Mouse (Mus musculus) layer of hippocampus, adult 9-11 months (tissue): ENCODE results near the gene Pacrg.

Experiments used
- DNase-seq: peaks from one replicate; pipeline ENCODE4 v3.0.0; 2022

The Pacrg gene

GRCm38 (mm10) chr17:10488873-10489272 lies 351.2 kb downstream of the Pacrg start:
- DNase-seq, result no peak

- peak; percentile 89 for DNase-seq
Observed at GRCm38 (mm10) chr17:10483945-10484546, 356.1 kb downstream of the Pacrg start.

GRCm38 (mm10) chr17:10481081-10481480 lies 359.0 kb downstream of the Pacrg start:
- no peak for DNase-seq

DNA sequence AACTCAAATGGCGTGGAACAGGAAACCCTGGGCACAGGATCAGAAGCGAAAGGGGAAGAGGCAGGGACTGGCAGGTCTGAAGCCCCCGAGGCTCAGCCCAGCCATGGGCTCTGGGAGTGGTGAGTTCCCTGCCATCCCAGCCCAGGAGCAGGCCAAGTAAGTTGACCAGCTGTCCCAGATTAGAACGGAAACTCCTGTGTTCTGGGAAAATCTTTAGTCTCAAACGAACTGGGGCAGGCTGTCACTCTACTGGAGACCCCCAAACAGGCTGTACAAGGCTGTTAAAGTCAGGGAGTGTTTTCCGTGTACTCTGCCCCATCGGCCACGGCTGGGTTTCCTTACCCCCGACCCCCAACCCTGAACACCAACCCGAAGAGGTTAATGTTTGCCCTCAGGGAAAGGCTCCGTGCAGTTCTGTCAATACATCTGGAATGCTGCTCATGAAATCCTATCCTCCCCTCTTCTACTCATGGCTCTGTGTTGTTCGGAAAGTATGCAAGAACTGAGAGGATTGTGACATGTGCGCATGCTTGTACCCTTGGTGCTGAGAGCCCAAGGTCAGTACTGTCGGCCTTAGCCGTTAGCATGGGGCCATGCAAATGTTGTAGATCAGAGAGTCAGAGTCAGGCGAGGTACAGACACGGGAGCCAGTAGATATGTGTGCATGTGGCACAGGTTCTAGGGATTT lies 360.9 kb downstream of the Pacrg start:
- no peak for DNase-seq

- no peak for DNase-seq
Observed at GRCm38 (mm10) chr17:10478377-10478776, 361.7 kb downstream of the Pacrg start.

GRCm38 (mm10) chr17:10476807-10477206 lies 363.3 kb downstream of the Pacrg start:
- no peak for DNase-seq

DNA sequence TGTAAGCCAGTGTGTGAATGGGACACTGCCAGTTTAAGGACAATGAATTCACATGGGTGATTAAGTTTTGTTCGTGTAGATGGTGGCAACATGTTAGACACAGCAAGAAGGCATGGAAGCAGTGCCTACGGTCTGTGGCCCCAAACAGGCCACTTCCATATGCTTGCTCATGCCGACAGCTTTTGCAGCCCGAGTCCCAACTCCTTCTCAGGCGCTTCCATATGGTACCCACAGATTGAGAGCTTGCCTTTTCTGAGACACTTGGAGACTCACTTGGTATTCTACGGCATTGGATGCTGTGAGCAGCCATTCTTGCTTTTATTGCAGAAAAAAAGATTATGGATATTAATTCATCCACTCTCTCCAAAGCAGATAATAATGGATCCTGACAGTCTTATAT lies 365.1 kb downstream of the Pacrg start:
- peak; percentile 62 for DNase-seq

DNA sequence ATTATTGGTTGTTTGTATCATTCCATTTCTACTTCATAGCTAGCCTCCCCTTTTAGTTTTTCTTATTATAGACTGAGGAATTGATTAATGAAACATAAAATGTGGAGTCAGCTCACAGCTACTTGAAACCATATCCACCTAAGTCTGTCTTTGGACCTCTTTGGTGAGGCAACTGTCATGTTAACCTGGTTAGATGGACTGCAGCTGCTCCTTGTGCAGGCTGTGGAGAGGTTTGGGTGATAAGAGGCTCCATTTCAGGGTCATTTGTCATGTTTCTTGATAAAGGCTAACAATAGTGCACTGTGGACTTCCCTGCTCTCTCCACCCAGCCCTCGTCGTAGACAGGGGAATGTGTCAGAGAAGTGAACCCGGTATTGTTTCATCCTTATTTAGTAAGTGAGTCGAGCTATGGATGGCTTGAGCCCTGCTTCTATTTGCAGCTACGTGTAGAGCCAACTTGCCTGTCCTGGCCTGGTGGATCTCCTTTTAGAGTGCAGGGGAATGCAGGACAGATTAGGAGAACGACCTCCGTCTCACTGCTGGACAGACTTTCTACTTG lies 366.2 kb downstream of the Pacrg start:
- DNase-seq, result no peak

GRCm38 (mm10) chr17:10473175-10473574 lies 366.9 kb downstream of the Pacrg start:
- DNase-seq, result no peak

DNA sequence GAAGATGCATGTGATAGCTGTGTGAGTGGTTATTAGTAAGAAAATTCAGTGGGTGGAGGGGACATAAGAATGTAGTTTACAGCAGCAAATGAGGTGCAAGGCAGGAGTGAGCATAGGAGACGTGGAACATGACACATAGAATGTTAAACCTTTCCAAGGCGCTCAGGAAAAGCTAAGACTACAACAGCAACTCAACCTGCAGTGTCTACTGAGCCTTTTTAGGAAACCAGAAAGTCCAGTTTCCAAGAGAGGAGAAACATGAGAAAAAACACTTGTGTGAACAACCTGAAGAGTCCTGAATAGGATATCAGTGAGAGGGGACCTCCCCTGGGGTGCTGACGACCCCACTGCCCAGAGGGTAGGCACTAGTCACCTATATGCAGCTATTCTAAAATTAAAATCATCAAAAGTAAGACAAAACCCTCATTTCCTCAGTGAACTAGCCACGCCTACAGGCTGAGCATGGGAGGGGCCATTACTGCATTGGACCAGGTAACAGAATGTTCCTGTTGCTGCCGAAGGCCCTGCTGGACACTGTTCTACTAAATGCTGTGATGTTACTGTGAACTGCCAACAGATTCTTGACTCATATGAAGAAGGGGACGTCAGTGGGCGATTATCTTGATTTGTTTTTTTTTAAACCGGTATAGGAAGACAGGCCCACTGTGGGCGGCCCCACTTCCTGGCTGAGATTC lies 370.1 kb downstream of the Pacrg start:
- no peak for DNase-seq

DNA sequence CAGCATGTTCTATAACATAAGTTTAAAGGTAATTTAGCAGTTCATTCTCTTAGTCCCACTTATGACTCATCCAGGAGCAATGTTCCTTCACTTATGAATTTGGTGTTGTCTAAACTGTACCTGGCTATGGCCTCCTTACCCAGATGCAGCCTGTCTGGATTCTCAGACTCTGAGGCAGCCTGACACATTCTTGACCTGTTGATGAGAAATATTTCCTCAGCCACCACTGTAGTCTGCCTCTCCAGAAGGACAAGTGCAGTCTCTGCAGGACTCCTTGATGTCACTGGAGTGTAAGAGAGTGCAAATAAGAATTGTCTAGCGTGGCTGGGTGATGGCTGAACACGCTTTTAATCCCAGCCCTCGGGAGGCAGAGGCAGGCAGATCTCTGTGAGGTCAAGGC lies 373.0 kb downstream of the Pacrg start:
- no peak for DNase-seq

DNA sequence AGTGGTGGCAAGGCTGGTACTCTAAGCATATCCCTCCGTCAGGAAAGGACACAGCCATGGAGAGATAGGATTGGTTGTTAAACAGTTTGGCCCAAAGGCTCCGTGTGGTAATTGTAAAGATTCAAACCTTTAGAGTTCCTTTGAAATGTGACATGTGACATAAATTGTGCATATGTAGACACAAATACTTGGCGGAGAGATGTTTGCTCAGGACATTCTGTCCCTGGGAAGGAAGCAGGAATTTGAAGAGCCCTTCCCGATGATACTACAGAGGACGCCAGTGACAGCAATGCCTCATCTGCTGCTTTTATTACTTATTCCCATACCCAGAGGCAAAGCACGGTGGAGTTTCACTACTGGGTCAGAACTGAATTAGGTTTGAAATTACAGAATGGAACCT lies 374.6 kb downstream of the Pacrg start:
- no peak for DNase-seq

DNA sequence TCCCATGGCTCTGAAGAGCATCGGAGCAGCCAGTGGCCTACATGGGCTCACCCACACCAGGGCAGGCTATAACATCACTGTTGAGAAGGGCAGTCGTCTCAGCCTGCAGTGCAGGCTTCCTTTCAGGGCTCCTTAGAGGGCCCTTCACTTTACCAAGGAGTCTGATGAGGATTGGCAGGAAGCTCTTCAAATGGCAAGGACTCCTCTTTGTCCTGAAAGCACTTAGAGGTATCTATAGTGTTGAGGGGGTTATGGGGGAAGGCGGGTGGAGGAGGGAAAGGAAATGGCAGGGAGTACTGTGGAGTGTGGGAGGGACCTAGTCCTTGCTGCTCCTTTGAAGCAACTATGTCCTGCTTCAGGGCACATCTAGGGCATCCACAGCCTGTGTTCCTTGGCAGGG lies 375.4 kb downstream of the Pacrg start:
- no peak for DNase-seq

DNA sequence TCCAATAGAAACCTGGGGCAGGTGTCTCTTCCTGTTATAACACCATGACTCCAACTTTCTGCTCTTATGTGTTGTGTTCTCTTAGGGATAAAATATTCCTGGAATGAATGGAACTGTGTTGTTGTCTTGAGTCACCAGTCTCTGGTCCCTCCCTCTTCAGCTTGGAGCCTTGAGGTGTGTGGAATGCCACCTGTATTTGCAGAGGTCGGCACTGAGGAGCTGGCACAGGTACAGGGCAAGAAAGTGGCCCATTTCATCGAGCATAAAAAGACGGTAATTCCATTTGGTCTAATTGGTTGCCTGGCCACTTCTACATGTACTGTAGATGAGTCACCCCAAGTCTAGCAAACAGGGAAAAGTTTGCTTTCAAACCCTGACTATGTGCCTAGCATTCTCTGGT lies 376.5 kb downstream of the Pacrg start:
- no peak for DNase-seq

- no peak for DNase-seq
Observed at GRCm38 (mm10) chr17:10460916-10461315, 379.2 kb downstream of the Pacrg start.

GRCm38 (mm10) chr17:10458743-10459142 lies 381.4 kb downstream of the Pacrg start:
- no peak for DNase-seq

- DNase-seq, result no peak
Observed at GRCm38 (mm10) chr17:10456409-10456808, 383.7 kb downstream of the Pacrg start.

DNA sequence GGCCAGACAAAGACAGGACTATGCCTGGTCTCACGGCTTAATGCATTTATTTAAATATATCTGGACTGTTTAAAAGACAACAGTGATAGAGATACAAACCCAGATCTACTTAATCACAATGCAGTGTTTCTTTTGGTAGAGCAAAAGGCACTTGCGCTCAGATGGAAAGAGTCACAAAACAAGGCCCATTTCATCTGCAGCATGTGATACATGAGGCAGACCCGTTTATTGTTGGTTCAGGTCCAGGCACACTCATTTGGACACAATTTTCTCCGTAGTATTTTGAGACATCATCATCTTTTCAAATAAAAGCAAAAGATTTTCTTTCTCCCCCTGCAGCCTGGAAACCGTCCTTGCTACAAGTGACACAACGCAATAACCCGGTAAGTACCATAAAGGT lies 384.1 kb downstream of the Pacrg start:
- no peak for DNase-seq

GRCm38 (mm10) chr17:10454406-10454805 lies 385.7 kb downstream of the Pacrg start:
- DNase-seq, result peak; percentile 88

DNA sequence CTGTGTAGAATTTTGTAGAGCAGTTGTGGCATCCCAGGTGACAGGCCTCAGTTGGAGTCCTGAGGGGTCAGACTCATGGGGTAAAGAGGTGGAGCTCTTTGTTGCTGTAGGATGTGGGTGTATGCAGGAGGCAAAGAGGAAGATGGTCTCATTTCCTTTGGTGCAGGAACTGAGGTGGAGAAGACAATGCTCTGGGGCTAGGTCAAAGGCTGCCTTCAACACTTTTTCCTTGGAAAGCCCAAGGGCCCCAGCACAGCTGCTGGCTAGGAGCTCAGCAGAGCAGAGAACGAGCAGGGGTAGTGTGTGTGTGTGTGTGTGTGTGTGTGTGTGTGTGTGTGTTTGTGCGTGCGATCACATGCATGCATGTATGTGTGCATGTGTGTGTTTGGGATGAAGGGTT lies 387.3 kb downstream of the Pacrg start:
- no peak for DNase-seq

- peak; percentile 89 for DNase-seq
Observed at GRCm38 (mm10) chr17:10451306-10452077, 388.6 kb downstream of the Pacrg start.

GRCm38 (mm10) chr17:10449800-10450299 lies 390.3 kb downstream of the Pacrg start:
- DNase-seq, result no peak

- DNase-seq, result no peak
Observed at GRCm38 (mm10) chr17:10448417-10448816, 391.7 kb downstream of the Pacrg start.
